Mouse (Mus musculus): ENCODE measurements at regions not wholly inside any gene's neighbourhood (a gene's known extent, or its start where the extent isn't known, plus 50 kb on each side); places are given as distances from the start of the nearest gene placed in this dataset.
"Not testable (repeated sequence)": the region's sequence is repeated elsewhere in the genome, so short reads cannot be mapped to it uniquely, and the experiment has no call there.

DNA sequence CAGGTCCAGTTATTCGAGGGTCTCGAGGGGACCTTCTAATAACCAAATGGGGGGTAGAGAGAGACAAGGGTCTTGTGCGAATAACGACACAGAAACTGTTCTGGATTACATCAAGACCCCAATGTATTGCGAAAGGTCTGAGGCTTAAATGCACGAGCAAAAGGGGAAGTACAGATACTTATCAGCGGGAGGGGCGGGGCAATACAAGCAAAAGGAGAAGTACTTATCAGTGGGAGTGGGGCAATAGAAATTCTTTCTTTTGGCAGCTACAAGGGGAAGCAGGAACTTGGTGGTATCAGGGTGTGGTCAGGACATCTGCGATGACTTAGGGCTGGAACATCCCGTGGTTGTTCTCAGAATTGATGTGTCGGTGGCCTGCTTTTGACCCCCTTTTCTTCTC lies 295.6 kb downstream of the Htr7 start:
- H3K4me1 ChIP-seq, result not testable (repeated sequence)
- 88% methylated on average over 11 of the region's 11 CpGs for WGBS

DNA sequence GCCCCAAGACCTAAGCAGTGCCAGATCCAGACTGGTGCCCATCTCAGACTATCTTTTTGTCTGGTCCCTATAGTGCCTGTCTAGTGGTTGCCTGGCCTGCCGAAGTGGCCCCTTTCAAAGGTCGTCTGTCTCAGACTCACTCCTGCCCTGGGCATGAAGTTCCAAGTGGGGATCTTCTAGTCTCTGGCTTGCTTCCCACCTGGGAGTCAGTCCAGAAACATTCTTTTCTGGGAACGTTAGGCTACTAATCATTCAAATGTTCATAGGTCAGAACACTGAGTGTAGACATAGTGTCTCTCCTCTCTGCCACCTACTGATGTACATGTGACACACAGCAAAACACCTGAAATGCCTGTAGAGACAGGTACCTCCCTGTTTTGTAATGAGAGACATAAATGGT lies 297.6 kb downstream of the Htr7 start:
- no peak for DNase-seq (ENCODE audit: low spot score)
- H3K9me3 ChIP-seq, result no peaks in the 10 kb centered on the region
- H3K27ac ChIP-seq (replicated peaks), result no peak overlapping the region
- WGBS, result 82% methylated on average over 3 of the region's 3 CpGs
- H3K4me3 ChIP-seq, result no peak overlapping the region
- no peaks in the 10 kb centered on the region for H3K27me3 ChIP-seq (replicated peaks; ENCODE audit: low read depth, poor library complexity, severe bottlenecking)
- H3K4me1 ChIP-seq, result no peaks in the 10 kb centered on the region
- no peaks in the 10 kb centered on the region for H3K36me3 ChIP-seq (replicated peaks)

More for the DNA sequence above, 295.6 kb downstream of the Htr7 start:
- H3K27ac ChIP-seq (replicated peaks); H3K4me3 ChIP-seq; DNase-seq (ENCODE audit: low spot score); H3K36me3 ChIP-seq (replicated peaks); H3K27me3 ChIP-seq (replicated peaks; ENCODE audit: low read depth, poor library complexity, severe bottlenecking); H3K9me3 ChIP-seq: not testable (repeated sequence)

DNA sequence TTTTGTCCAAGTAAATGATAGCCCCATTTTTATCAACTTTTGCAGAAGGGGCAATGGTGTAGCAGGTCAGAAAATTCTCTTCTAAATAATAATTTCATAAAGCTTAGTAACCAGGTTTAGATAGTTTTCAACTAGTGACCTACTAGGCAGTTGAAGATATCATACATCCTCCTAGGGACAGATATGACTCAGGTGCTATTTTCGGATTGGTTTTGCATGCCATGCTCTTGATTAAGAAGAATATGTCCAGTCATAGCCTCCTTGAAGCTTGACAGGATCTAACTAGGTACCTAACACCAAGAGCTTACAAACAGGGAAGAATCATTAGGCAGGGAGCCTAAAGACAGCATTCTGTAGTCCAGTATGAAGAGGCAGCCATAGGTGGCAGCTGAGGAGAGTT lies 301.8 kb downstream of the Htr7 start:
- H3K9me3 ChIP-seq, result no peaks in the 10 kb centered on the region
- 80% methylated on average over 1 of the region's 1 CpGs for WGBS

DNA sequence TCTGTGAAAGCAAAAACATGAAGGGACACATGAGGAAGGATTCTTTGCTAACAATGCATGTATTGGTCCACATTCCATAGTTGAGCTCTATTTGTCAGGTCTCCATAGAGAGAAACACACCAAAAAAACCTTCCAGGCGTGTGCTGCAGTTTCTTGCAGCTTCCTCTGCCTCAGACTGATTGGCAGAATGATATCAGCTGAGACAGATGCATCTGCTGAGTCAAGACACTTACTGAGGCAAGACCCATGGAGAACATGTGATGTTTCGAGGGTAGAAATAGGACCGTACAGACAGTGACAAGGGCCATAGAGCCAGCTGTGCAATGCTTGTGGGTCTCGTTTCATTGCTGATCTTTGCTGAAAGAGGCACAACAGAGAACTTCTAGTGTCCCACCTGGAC lies 321.6 kb downstream of the Htr7 start:
- 78% methylated on average over 4 of the region's 4 CpGs for WGBS
- no peaks in the 10 kb centered on the region for H3K36me3 ChIP-seq (replicated peaks)
- no peak overlapping the region for H3K4me3 ChIP-seq
- no peaks in the 10 kb centered on the region for H3K4me1 ChIP-seq
- DNase-seq (ENCODE audit: low spot score), result no peak
- H3K27ac ChIP-seq (replicated peaks), result no peak overlapping the region
- H3K9me3 ChIP-seq, result no peaks in the 10 kb centered on the region
- no peaks in the 10 kb centered on the region for H3K27me3 ChIP-seq (replicated peaks; ENCODE audit: low read depth, poor library complexity, severe bottlenecking)

More for the DNA sequence above, 301.8 kb downstream of the Htr7 start:
- H3K4me3 ChIP-seq, result no peak overlapping the region
- no peaks in the 10 kb centered on the region for H3K36me3 ChIP-seq (replicated peaks)
- DNase-seq (ENCODE audit: low spot score), result no peak
- no peaks in the 10 kb centered on the region for H3K4me1 ChIP-seq
- no peaks in the 10 kb centered on the region for H3K27me3 ChIP-seq (replicated peaks; ENCODE audit: low read depth, poor library complexity, severe bottlenecking)
- no peak overlapping the region for H3K27ac ChIP-seq (replicated peaks)

DNA sequence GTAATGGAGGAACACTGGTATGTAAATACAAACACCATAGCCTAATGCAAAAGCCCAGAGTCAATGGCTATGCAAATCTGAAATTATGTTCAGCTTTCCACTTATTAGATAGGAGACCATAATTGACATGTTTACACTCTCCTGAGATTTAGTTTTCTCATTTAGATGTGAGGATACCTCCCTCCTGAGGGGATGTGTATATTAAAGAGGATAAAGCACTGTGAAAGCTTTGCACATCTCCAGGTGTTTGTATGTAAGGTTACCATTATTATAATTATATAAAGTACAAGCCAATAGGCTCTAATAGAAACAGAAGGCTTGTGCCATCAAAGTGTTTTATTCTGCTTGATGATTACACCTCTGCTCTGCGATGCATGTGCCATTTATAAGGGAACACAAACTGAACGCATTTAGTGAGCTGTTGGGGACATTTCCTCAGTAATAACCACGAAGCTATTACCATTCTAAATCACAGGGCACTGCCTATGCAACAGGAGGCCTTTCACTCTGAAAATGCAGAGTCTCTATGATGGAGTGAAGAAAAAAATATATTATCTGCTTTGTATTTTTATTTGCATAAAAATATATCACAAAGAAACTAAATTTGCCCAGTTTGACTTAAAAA lies 328.8 kb downstream of the Htr7 start:
- H3K27ac ChIP-seq (replicated peaks), result no peak overlapping the region
- H3K9me3 ChIP-seq, result no peaks in the 10 kb centered on the region
- WGBS, result 81% methylated on average over 3 of the region's 3 CpGs
- no peaks in the 10 kb centered on the region for H3K27me3 ChIP-seq (replicated peaks; ENCODE audit: low read depth, poor library complexity, severe bottlenecking)
- H3K4me3 ChIP-seq, result no peak overlapping the region
- no peaks in the 10 kb centered on the region for H3K36me3 ChIP-seq (replicated peaks)
- no peak for DNase-seq (ENCODE audit: low spot score)
- H3K4me1 ChIP-seq, result no peaks in the 10 kb centered on the region
